Mouse (Mus musculus) kidney, embryonic 16.5 days (tissue): ENCODE data around the gene Tmprss9. TPM values are rescaled to one million over a fixed set of nuclear protein-coding genes. Genes with fewer than 3 reads are reported as not detected.

ENCODE experiments used
- ATAC-seq: fragments of 200-750 bp; cut with Nextera tagmentation; 2 replicates; pipeline ENCODE4 v1.8.0; 2017; ENCODE audit warnings: moderate TSS enrichment; ENCODE audit not compliant: low FRiP score, low TSS enrichment
- H3K27ac ChIP-seq: fragments of 300-500 bp; sonication (generic); 2 replicates; pipeline ENCODE4 v1.5.1; 2014; ENCODE audit warnings: low read length
- H3K27me3 ChIP-seq: fragments of 300-500 bp; sonication (generic); 2 replicates; pipeline ENCODE4 v1.6.1; 2014; ENCODE audit warnings: low read length, control low read depth, mixed read lengths; ENCODE audit not compliant: insufficient read depth
- H3K36me3 ChIP-seq: fragments of 300-500 bp; sonication (generic); 2 replicates; pipeline ENCODE4 v1.6.1; 2014; ENCODE audit warnings: low read length, control low read depth, mixed read lengths; ENCODE audit not compliant: insufficient read depth
- H3K4me1 ChIP-seq: fragments of 300-500 bp; sonication (generic); 2 replicates; pipeline ENCODE4 v1.6.1; 2014; ENCODE audit warnings: low read length, control low read depth, mixed read lengths; ENCODE audit not compliant: insufficient read depth
- H3K4me2 ChIP-seq: fragments of 300-500 bp; sonication (generic); replicated peaks from 2 replicates; pipeline ENCODE4 v1.6.1; 2014; ENCODE audit warnings: low read depth, low read length
- H3K4me3 ChIP-seq: fragments of 300-500 bp; sonication (generic); 2 replicates; pipeline ENCODE4 v1.5.1; 2014; ENCODE audit warnings: mild to moderate bottlenecking, low read length
- H3K9ac ChIP-seq: fragments of 300-500 bp; sonication (generic); replicated peaks from 2 replicates; pipeline ENCODE4 v1.6.1; 2014; ENCODE audit warnings: low read length
- H3K9me3 ChIP-seq: fragments of 300-500 bp; sonication (generic); 2 replicates; pipeline ENCODE4 v1.6.1; 2016; ENCODE audit warnings: low read length, control low read depth
- WGBS: fragments of 180-500 bp; shearing (Covaris S2); extraction: QIAGEN DNeasy Blood & Tissue Kit; methylation state at CpG from one replicate; pipeline ENCODE4 v1.1.7; 2014; 5-methylcytosine and 5-hydroxymethylcytosine counted together
- polyA plus RNA-seq: library from polyadenylated mRNA; unstranded; fragments of >200 nt; fragmentation: Nextera tagmentation; extraction: Ambion mirVana; gene quantifications from 2 replicates; pipeline ENCODE4 v1.2.1, GENCODE M21; 2015

The Tmprss9 gene
- polyA plus RNA-seq, 1 experiment from 2014 or later = not detected

DNA sequence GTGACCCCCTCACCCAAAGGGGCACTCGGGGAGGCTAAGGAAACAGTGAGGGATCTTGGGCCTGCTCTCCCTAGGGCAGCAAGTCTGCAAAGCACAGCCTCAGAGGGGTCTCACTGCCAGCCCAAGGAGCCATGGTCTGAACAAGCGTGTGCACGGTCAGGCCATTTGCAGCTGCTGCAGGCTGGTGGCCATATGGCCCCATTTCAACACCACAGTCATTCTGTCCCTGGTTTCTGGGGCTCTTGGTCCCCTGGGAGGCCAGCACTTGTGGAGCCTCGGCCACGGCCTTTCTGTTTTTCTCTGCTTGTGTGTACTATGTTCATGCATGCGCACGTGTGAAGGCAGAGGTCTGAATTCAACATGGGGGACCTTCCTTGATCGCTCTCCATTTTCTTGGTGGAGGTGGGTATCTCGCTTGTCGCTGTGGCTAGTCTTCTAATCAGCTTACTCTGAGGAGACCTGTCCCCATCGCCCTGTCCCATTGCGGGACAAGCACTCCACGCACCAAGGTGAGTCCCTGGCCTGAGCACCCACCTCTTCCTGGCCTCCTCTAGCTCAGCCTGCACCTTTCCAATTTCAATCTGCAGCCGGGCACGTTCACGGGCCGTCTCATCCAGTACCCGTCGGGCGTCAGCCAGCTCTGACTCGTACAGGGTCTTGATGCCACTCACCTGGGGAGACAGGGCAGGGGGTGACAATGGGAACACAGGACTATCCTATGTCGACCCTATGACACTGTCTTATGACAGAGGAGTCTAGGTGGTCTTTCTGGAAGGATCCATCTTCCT lies 37.9 kb downstream of the Tmprss9 start:
- no peak for ATAC-seq
- peaks cover 65% of the 10 kb centered on the region for H3K36me3 ChIP-seq
- no peak overlapping the region for H3K9ac ChIP-seq

DNA sequence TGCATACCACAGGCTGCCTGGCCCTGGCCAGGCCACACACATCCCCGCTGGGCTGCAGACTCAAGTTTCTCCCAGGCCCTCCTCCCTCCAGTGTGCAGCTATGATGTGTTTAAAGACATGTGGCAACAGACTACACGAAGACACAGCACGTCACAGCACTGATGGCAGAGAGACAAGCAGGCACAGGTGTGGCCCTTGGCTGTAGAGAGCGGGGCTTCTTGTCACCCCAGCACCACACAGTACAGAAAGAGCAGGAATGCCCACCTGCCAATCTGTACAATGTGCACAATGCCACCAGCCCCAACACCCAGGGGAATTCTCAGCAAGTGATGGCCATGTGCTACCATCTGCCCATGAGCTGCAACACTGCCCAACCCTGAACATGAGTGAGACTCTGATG lies 39.7 kb downstream of the Tmprss9 start:
- Histone ChIP-seq H3K27ac (no peak overlapping the region), H3K4me3 (no peak overlapping the region), H3K9me3 (no peaks in the 10 kb centered on the region), H3K27me3 (no peaks in the 10 kb centered on the region), H3K4me2 (no peak overlapping the region), H3K4me1 (no peaks in the 10 kb centered on the region), H3K36me3 (peaks cover 54% of the 10 kb centered on the region), H3K9ac (no peak overlapping the region)
- 93% methylated on average over 4 of the region's 4 CpGs for WGBS
- no peak for ATAC-seq

More for the DNA sequence above, 37.9 kb downstream of the Tmprss9 start:
- Histone ChIP-seq H3K27ac (no peak overlapping the region), H3K4me1 (no peaks in the 10 kb centered on the region), H3K4me2 (no peak overlapping the region), H3K9me3 (no peaks in the 10 kb centered on the region), H3K4me3 (no peak overlapping the region), H3K27me3 (no peaks in the 10 kb centered on the region)
- WGBS = 90% methylated on average over 22 of the region's 22 CpGs

DNA sequence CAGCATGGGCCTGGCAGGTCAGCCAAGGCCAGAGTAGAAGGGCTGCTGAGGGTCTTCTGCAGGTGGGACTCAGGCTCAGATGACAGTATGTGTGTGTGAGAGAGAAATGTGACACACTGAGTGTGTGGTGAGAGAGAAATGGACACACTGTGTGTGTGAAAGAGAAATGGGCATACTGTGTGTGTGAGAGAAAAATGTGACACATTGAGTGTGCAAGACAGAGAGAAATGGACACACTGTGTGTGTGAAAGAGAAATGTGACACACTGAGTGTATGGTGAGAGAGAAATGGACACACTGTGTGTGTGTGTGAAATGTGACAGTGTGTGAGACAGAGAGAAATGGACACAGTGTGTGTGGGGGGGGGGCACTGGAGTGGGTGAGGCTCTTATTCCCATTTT lies 40.2 kb downstream of the Tmprss9 start:
- H3K4me2 ChIP-seq = no peak overlapping the region
- peaks cover 52% of the 10 kb centered on the region for H3K36me3 ChIP-seq
- no peaks in the 10 kb centered on the region for H3K27me3 ChIP-seq
- no peaks in the 10 kb centered on the region for H3K9me3 ChIP-seq
- no peak for ATAC-seq
- no peak overlapping the region for H3K9ac ChIP-seq
- no peak overlapping the region for H3K27ac ChIP-seq
- H3K4me1 ChIP-seq = 0 out of 2 replicates have a peak, but pooled peaks cover 4% of the 10 kb centered on the region
- no peak overlapping the region for H3K4me3 ChIP-seq

DNA sequence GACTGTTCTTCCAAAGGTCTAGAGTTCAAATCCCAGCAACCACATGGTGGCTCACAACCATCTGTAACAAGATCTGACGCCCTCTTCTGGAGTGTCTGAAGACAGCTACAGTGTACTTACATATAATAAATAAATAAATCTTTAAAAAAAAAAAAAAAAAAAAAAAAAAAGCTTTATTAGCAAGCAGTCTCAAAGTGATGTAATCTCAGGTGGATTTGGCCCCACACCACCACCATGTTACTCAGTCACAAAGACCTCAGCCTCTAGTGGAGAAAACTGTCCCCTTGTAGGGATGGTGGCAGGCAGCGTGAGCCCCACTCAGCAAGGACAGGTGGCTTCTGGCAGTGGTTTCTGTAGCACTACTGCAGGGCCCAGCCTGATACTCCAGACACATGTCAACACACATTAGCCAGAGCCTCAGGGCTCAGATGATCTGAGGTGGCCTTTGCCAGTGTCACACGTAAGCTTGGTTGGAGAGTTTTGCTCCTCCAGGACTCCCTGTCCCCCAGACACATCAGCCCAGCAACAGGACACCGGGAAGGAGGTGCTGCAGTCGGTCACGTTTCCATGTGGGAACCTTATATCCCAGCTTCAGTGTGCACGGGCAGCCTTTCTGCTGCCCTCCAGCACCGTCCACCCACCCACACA lies 41.8 kb downstream of the Tmprss9 start:
- no peak overlapping the region for H3K9ac ChIP-seq
- H3K4me3 ChIP-seq = no peak overlapping the region
- H3K4me1 ChIP-seq = peaks cover 9% of the 10 kb centered on the region
- ATAC-seq = no peak
- WGBS = 77% methylated on average over 7 of the region's 8 CpGs
- no peak overlapping the region for H3K27ac ChIP-seq
- H3K36me3 ChIP-seq = peaks cover 40% of the 10 kb centered on the region
- H3K27me3 ChIP-seq = no peaks in the 10 kb centered on the region
- H3K9me3 ChIP-seq = no peaks in the 10 kb centered on the region
- no peak overlapping the region for H3K4me2 ChIP-seq

DNA sequence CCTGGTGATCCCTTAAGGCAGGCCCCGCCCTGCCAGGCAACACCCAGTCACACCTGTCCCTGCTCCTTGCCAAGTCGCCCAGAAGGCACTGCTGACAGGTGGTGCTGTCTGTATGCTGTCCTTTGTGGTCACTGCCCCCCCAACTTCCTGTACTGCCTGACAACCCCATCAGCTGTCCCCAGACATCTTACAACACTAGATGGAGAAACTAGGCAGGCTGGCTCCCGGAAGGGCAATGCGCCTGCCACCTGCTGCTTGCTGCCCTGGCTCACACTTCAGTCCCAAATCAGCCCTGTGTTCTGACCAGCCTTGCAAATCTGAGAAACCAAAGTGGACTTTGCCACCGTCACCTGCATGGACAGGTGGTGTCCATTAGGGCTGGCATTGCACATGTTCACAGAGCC lies 42.6 kb downstream of the Tmprss9 start:
- no peak for ATAC-seq
- Histone ChIP-seq H3K27ac (no peak overlapping the region), H3K9ac (no peak overlapping the region), H3K9me3 (no peaks in the 10 kb centered on the region), H3K4me3 (no peak overlapping the region), H3K27me3 (no peaks in the 10 kb centered on the region), H3K4me2 (no peak overlapping the region), H3K4me1 (peaks cover 9% of the 10 kb centered on the region), H3K36me3 (peaks cover 33% of the 10 kb centered on the region)
- WGBS = 91% methylated on average over 5 of the region's 5 CpGs

DNA sequence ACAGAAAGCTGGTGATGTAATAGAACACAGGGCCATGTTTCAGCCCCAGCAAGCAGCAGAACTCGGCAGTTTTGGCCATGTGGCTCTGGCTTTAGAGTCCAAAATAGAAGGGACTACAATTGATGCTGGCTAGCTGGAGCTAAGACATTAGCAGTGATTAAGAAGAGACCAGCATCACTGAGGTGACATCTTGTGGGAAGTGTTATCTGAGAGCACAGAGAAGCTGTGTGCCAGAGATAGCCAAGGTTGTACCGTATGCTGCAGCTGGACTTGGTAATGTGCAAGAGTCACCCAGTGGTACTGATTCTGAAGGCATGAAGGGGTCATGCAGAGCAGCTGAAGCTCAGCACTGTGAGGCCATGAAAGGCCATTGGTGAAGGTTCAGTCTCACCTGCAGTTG lies 43.6 kb downstream of the Tmprss9 start:
- H3K4me3 ChIP-seq = no peak overlapping the region
- H3K27me3 ChIP-seq = no peaks in the 10 kb centered on the region
- no peak overlapping the region for H3K27ac ChIP-seq
- H3K9me3 ChIP-seq = no peaks in the 10 kb centered on the region
- WGBS = 84% methylated on average over 2 of the region's 2 CpGs
- no peak for ATAC-seq
- no peak overlapping the region for H3K9ac ChIP-seq
- peaks cover 9% of the 10 kb centered on the region for H3K4me1 ChIP-seq
- no peak overlapping the region for H3K4me2 ChIP-seq
- peaks cover 26% of the 10 kb centered on the region for H3K36me3 ChIP-seq

DNA sequence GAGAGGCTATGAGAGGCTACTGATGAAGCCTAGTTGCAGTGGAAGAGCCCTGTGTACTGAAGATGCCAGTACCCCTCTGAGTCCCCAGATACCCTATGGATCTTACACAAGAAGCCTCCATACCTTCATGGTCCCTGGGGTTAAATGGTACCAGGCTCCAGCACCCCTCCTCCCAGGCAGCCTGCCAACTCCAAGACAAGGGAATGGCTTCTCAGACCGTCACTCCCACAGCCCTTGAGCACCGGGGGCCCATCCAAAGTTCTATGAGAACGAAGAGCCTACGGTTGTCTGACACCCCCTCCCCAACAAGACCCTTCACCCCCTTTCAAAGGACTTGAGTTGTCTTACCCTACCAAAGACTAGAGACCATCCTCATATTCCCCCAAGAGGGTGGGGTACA lies 44.1 kb downstream of the Tmprss9 start:
- no peaks in the 10 kb centered on the region for H3K27me3 ChIP-seq
- H3K36me3 ChIP-seq = peaks cover 24% of the 10 kb centered on the region
- 79% methylated on average over 4 of the region's 4 CpGs for WGBS
- peaks cover 9% of the 10 kb centered on the region for H3K4me1 ChIP-seq
- H3K4me2 ChIP-seq = no peak overlapping the region
- no peaks in the 10 kb centered on the region for H3K9me3 ChIP-seq
- H3K9ac ChIP-seq = no peak overlapping the region
- H3K4me3 ChIP-seq = no peak overlapping the region
- ATAC-seq = no peak
- H3K27ac ChIP-seq = no peak overlapping the region

DNA sequence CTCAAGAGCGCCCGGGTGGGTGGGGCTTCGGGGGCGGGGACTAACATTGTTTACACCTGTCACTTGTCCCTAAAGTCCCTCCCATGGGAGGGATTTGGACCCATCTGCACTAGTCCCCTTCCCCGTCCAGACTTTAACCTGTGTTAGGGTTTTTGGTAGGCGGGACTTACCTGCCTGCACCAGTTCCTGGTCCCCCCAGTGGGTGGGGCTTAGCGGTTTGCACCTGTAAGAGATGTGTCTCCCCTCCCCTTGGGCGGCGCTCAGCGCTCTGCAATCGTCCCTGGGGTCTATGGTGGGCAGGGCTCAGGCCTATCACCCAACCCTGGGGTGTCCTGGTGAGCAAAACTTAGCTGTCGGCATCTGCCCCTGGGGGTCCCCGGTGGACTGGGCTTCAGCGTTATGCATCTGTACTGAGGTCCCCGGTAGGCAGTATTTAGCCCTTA lies 45.7 kb downstream of the Tmprss9 start:
- Histone ChIP-seq H3K27ac (peak overlapping the region; percentile 71), H3K9me3 (no peaks in the 10 kb centered on the region), H3K4me2 (peak overlapping the region; percentile 96), H3K9ac (peak overlapping the region; percentile 90), H3K4me3 (peak overlapping the region; percentile 97), H3K36me3 (peaks cover 20% of the 10 kb centered on the region), H3K4me1 (peaks cover 13% of the 10 kb centered on the region), H3K27me3 (no peaks in the 10 kb centered on the region)
- peak; percentile 62 for ATAC-seq
- 2% methylated on average over 15 of the region's 15 CpGs for whole genome bisulfite sequencing

DNA sequence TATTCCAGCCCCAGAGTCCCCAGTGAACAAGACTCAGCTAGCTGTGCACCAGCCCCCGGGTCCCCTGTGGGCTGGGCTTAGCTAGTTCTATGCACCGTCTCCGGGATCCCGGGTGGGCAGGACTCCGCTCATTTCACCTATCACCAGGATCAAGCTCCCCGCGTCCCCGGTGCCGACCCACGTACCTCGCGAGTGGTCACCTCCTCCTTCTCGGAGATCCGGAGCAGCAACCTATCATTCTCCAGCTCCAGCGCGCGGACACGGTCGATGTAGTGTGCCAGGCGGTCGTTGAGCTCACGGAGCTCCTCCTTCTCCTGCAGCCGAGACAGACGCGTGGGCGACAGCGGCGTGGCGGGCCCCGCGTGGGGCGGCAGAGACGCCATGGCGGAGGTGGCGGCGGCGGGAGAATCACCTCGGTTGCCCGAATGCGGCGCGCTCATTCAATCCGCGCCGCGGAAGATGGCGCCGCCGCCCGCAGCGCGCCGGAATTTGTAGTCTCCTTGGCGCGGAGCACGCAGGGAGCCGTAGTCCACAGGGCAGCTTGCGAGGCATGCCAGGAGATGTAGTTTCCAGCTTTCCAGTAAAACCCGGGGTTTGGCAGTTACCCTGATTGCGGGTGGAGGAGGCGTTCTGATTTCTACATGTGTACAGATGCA lies 46.3 kb downstream of the Tmprss9 start, which contains the start of gene Lmnb2:
Gene Lmnb2, minus strand, starts transcription at position 467 of the 656 bp plus-strand sequence.
- ATAC-seq = peak; percentile 57
- Histone ChIP-seq H3K4me3 (peak within 1 kb of the TSS; percentile 97), H3K4me2 (peak within 1 kb of the TSS; percentile 96), H3K27me3 (no peaks in the 10 kb centered on the region), H3K36me3 (peaks cover 15% of the 10 kb centered on the region), H3K9me3 (no peaks in the 10 kb centered on the region), H3K27ac (peak within 1 kb of the TSS; percentile 71), H3K4me1 (peaks cover 17% of the 10 kb centered on the region), H3K9ac (peak within 1 kb of the TSS; percentile 90)
- under 1% methylated on average over 61 of the region's 61 CpGs for WGBS
